Mouse (Mus musculus): ENCODE data around the gene Cmtm6.

The Cmtm6 gene

DNA sequence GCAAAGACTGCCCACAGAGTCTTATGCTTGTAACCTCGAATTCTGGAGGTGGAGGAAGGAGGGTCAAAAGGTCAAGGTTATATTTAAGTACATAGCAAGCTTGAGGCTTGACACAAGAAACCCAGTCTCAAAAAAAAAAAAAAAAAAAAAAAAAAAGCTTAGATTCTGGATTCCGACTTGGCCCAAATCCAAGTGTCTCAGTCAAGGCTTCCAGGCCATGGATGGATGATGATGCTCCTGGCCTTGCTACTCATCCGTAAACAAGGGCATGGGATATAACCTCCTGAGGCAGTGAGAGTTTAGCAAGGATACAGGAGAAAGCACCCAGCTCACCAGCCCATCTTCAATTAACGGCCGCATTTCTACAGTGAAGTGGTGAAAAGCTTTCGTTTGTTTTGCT, 43.7 kb downstream of the Cmtm6 start:
- no peak for DNase-seq

DNA sequence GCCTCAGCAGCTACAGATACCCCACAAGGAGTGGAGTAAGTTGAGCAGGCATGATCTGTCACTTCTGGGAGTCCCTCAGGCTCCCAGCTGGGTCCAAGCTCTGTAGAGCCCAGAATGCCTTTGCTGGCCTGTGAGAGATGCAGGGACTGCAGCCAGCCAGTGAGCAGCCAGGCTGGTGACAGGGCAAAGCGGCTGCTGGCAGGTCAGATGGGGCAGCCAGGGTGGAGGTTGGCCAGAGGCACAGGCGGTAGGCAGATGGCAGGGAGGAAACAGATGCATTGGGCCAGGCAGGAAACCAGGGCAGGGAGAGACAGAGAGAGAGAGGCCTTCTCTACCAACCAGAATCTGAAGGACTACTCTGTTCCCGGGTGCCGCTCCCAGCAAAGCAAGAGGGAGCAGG, 44.4 kb downstream of the Cmtm6 start:
- no peak for DNase-seq

DNA sequence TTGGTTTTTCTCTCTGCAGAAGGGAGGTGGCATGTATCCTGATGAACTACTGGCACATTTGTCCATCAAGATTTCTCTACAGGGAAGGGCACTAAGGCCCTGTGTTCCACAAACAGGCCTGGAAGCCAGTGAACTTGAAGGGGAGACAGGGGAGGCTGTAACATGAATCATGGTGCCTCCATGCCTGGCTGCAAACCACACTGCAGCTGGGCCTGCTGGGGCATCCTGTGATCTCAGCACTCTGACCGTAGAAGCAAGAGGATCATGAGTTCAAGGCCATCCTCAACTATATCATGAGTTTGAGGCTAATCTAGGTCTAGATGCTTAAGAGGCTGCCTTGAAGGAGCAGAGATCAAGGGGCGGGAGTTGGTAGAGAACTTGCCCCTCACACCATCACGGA, 45.4 kb downstream of the Cmtm6 start:
- DNase-seq, result no peak

DNA sequence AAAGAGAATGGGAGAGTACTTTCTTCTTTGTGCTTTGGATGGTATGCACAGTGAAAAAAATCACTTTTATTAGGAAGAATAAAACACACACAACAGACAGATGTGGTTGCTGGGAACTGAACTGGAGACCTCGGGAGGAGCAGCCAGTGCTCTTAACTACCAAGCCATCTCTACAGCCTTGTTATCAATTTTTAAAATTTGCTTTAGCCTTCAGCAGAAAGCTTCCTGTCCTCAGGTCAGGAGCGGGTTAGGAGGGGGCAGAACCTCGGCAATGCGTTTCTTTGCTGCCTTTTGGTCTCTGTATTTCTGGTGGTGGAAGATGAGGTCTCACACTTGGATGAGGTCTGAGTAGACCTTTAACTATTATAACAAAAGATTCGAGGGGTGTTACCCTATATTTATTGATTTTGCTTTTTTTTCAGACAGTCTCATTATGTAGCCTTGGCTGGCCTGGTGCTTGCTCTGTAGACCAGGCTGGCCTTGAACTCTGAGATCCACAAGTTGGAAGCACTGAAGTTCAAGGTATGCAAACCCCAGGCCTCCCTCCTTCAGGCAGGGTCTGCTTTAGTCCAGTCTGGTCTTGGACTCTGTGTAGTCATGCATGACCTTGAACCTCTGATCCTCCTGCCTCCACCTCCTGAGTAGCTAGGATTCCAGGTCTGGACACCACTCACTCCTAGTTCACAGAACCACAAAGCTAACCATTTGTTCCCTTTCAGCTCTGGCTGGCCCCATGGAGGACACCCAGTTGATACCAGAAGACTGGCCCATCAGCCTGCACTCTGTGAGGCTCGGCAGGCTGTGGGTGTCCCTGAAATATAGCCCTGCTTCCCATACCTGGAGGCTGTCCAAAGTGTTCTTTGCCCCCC, 46.5 kb downstream of the Cmtm6 start:
- no peak for DNase-seq

DNA sequence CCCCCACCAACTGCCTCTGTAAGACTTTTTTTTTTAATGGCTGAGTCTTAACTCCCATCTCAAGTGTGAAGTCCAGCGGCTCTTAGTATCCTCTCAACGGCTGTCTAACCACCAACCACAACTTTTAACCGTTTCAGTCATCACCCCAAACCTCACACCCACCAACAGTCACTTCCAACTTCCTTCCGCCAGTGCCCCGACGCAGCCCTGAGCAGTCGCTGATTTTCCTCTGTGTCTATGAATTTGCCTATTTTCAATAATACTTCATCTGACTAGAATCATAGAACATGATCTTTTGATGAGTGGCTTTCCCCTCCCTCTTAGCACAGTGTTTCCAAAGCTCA, 47.1 kb downstream of the Cmtm6 start:
- no peak for DNase-seq

DNA sequence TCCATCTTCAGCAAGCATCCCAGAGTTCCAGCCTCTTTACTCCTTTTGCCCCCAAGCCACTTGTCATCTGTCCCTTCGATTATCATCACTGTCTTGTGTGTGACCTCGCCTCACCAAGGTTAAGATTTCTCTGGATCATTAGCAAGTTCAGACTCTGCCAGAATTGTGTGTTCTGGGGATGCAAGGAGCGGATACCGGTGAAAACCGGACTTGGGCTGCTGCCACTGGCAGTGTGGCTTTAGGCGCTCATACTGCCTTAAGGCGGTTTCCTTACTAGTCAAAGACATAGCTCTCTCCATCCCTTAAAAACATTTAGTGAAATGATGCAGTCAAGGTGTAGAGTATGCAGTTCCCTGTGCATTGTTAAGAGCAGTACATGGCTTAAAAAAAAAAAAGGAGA, 48.0 kb downstream of the Cmtm6 start:
- no peak for DNase-seq

DNA sequence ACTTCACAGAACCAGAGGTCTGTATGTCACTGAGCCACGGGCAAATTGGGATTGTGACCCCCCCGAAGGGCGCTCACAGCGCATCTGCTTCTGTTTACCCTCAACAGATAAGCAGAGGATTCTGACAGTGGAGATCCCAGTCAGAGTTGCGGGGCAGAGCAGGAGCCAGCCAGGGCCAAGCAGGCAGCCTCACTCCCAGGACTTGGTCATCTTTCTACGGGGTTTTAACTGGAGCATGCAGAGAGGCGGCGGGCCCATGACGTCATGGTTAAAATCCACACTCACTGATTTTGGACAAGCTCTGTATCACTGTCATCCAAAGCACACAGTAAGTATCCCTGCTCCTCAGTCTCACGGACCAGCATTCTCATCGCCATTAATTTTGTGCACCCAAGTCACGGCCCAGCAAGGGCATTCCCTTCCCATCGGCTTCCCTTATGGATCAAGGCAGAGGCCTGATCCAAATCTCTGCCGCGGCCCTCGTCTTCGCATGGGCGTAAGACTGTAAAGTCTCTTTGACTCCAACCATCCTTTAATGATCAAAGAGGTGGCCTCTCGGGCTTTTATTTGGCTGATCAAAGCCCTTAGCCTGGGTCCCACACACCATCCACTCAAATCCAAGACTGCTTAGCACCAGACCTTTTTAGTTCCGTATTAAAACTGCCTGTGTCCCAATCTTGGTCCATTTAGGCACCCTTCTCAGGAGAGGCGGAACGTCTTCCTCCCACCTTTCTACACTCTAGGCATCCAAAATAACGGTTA, 49.2 kb downstream of the Cmtm6 start:
- DNase-seq, result no peak

DNA sequence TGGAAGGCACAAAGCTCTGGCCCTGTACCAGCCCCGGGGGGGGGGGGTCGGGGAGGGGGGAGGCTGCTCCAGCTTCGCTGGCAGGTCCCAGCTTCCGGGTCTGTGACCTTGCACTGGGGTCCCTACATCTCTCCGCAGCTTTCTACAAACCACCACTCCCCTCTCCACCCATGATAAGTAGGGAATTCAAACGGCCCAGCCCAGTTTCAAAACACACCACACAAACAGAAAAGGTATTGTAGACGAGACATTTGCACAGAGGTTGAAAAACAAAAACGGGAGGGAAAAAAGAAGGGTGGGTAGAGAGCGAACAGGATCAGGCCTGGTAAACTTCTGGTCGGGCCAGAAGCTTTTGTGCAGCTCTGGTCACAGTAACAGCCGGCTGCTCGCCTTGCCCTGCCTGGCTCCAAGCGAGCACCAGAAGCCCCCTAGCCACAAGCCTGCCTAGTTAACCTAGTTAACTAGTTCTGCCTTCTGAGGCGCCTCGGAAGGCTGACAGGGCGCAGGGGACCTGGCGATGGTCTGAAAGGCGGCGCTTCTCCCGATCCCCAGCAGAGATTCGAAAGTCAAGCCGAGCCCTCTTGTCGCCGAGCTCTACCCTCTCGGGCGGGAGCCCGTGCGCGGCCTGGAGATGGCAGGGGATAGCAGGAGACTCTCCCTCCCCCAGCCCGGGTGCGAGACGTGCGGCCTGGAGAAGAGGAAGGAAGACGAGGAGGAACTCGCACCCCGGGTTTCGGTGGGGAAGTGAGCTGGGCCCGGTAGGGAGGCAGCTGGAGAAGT, 50.0 kb downstream of the Cmtm6 start:
- DNase-seq, result peak; percentile 33

DNA sequence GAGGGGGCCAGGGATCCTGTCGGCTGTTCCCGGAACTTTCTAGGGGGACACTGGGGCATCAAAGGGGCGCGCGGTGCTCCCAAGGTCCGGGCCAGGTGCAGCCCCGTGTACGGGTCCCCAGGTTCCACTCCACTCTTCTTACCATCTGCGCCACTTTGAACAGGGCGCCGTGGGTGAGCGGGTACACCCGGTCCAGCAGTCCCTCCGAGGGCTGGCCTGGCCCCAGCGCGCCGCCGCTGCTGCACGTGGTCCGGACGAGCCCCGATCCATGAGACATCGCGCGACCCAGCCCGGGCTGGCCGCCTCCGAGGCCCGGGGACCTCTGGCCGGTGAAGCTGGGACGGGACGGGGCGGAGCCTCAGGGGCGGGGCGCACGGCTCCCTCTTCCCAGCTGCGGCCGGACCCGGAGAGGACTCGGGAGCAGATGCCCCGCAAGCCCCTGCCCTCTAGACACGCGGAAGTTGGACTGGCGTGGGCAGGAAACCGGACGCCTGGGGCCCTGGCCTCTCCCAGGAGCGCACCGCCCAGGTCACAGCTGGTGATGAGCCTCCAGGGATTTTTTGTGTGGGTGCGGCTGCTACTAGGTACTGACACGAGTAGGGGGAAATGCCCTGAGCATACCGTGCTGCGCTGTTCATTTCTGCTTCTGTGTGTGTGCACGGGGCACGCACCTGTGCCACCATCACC, 50.8 kb downstream of the Cmtm6 start, which contains the start of gene Cmtm7:
Cmtm7 (minus strand) TSS at position 331 of the 687 bp plus-strand sequence.
- DNase-seq, result peak; percentile 36

DNA sequence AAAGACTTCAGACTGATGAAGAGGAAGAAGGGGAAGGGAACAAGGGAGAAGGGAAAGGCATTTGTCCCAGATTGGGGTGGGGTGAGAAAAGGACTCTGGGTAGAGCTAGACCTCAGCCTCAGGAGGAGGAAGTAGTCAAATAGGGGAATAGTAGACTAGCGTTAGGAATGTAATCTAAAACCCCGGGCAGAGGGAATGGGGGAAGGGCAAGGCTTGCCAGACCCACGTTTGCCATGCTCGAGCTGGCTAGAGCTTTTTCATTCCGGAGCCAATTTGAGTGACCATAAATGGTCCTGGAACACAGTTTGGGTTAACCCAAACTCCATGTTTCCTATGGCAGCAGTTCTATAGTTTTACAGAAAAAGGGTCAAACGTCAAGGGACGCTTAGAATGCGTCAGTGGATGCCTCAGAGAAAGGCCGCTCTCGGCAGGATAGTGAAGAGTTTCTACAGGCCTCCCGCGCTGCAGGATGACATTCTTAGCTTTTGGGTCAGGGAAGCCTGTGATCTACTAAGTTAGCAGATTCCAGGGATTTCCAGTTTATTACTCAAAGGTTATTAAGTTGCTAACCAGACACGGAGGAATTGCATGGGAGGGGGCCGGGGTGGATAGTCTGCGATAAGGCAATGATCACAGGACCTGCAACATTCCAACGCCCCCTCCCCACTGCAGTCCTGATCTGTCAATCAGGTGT, 54.7 kb downstream of the Cmtm6 start:
- DNase-seq, result no peak

DNA sequence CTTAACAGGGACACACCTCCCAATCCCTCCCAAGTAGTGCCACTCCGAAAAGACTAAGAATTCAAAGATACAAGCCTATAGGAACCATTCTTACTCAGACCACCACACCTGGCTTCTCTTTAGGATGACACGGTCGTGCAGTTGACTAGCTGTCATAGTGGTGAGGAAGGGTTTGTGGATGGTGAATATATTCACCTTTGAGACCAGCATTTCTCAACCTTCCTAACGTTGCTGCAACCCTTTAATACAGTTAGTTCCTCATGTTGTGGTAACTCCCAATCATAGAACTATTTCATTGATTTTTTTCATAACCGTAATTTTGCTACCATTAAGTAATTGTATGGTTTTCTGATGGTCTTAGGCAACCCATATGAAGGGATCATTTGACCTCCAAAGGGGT, 56.2 kb downstream of the Cmtm6 start:
- no peak for DNase-seq

DNA sequence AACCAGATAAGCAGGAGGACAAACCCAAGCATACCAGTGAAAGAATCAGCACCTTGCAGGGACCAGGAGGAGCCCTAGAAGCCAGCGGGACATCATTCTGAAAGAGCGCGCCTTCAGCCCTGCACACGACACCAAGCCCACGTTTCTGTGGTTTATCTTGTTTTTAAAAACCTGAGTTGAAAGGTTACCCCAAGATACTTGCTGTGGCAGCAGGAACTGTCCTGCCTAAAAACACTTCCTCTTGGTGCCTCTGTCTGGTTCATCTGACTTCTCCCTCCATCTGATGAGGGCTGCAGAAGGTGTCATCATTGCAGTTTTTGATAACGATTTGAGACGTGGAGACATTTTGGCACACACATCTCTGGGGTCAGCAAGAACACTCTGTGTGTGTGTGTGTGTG, 56.8 kb downstream of the Cmtm6 start:
- no peak for DNase-seq

DNA sequence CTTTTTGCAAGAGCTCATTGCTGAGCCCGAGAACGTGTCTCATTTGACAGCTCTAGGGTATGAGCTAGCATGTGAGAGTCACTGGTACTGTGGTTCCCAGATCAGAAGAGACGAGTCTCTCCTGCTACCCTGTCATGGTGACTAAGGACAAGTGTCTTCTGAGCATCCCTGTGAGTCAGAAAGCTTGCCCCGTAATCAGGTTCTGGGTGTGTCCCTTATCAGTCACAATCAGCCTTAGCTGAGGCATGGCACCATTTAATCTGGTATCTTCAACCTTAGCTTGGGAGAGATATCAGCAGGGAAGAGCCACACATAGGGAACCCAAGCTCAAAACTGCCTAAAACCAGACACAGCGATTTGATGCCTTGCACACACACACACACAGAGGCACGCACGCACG, 57.8 kb downstream of the Cmtm6 start:
- no peak for DNase-seq

DNA sequence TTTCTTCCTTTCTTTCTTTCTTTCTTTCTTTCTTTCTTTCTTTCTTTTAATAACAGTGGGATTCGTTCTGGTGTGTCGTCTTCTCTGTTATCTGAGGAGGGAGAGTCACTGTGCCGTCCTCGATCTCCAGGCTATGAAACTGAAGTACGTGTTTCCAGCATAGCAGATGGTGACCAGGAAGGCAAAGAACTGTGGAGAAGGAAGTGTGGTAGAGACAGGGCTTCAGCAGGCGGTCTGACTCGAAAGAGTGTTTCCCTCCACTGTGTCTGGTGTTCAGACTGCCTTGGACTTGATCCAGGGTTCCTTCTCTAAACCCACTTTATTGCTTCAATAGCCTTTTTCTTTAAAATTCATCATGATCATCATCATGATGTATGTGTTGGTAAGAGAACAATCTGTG, 58.6 kb downstream of the Cmtm6 start:
- no peak for DNase-seq

DNA sequence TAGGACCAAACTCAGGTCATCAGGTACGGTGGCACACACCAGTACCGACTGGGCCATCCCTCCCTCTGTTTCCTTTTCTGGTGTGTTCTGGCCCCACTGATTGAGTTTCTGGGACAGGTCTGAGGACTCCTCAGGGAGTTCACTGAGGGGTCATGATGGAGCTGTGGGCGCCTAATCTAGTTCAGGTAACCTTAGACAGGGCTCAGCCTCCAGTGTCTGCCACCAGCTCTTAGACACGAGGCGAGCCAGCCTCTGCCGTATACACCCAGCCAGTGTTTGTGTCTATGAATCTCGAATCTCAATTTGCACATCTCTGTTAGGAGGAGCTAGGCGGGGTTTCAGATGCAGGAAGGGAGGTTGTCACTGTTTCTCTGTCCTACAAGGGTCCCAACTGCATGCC, 59.1 kb downstream of the Cmtm6 start:
- DNase-seq, result no peak

DNA sequence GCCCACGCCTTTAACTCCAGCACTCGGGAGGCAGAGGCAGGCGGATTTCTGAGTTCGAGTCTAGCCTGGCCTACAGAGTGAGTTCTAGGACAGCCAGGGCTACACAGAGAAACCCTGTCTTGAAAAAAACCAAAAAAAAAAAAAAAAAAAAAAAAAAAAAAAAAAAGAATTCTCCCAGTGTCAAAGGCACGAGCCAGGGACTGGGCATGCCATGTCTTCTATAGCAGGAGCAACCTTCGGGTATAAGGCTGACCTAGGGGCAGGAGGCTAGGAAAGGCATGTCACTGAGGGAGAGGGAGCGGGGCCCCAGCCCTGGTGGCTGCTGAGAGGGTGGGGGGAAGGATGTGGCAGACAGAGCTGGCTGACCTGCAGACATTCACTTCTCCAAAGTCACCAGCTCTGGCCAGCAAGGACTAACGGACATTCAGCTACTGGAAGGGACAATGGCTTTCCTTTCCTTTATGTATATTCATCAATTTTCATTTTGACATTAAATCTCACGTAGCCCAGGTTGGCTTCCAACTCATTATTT, 62.9 kb downstream of the Cmtm6 start:
- no peak for DNase-seq

DNA sequence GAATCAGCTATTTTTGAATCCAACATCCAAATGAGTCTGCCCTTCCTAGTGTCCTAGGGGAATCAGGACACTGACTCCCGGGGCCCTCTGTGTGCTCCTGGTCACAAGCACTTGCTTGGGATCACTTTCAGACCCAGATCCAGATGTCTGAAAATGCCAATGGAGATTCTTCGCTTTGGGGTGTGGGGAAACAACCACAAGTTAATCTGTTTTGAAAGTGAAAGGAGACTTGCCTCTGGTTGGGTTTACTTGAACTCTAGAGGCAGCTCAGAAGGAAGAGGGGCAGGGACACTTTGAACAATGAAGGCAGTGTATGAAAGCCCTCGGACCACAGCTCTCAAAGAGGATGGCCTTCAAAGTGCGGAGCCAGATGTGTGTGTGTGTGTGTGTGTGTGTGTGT, 63.6 kb downstream of the Cmtm6 start:
- DNase-seq, result no peak

DNA sequence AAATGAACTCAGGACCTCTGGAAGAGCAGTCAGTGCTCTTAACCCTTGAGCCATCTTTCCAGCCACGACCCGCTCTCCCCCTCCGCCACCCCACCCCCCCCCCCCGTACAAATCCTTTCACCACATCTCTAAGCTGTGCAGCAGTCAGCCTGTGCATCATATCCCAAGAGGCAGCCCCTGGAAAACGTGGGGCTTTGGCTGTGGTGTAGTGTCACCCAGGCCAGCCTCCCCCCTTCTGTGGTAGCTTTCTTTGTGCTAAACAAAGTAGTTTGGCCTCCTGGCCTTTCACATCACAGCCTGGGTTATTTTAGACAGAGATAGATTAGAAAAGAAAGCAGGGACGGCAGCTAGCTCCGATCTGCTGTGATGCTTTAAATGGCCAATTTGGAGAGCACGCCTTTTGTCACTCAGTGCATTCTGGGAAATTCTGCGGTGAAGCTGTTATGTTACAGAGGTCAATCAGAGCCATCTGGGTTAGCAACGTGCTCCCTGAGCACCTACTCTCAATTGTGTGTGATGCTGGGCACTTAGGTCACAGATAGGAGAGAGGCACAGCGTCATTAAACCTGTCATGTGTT, 65.6 kb downstream of the Cmtm6 start:
- DNase-seq, result no peak

DNA sequence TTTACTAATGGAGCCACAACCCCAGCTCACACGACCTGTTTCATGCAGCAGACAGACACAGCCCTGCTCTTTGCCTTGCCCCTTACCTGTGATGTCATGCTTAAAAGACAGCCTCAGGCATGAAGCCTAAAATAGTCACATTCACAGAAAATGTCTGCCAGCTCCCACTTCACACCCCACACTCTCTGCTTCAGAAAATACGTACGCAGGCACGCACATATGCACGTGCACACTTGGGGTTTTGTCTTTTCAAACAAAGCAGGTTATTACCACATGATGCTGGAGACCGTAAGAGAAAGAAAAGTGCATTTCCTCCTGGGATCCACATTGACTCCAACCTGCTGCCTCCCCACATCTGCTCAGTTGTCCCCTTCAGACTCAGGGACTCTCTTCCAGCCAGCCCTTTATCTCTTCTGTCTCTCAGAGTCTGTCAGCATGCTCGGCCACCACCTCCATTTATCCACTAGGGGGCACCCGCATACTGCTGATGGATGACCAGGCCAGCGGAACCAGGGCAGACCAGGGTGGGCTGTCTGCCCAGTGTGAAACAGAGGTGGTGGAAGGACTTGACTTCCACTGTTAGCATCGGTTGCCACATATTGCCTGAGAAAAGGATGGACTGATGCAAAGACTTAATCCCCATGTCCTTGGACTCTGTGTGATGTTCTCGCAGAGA, 66.6 kb downstream of the Cmtm6 start:
- peak; percentile 84 for DNase-seq

DNA sequence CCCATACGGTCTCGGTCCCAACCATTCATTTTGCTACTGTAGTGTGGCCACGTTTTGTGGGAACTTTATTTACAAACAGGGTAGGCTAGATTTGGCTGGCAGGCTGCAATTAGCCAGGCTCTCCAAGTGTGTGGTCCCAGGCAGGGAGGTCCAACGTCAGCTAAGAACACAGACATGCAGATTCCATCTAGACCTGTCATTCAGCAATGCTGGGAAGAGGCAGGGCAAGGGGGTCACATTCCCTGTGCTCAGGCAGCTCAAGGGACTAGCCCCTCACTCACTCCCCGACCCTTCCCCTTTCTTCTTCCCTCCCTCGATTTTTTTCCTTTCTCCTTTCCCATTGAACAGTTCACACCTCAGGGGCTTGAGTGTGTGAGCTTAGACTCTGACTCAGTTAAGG, 67.9 kb downstream of the Cmtm6 start:
- no peak for DNase-seq

Measured in right cerebral cortex, postnatal 4 days (tissue).